Mouse (Mus musculus) heart, adult 2 months (tissue): ENCODE measurements around the gene Krt86.

Experiments
- CTCF ChIP-seq: fragments of 200-600 bp; IDR thresholded peaks from 2 replicates; pipeline ENCODE4 v1.8.1; 2022; ENCODE audit warnings: antibody characterized with exemption, mild to moderate bottlenecking, moderate library complexity
- POLR2A ChIP-seq: fragments of 200-500 bp; IDR thresholded peaks from 2 replicates; pipeline ENCODE4 v1.6.1; 2011; ENCODE audit warnings: mild to moderate bottlenecking, low read depth, low read length, control low read depth; ENCODE audit not compliant: insufficient read depth

- no peak for TF ChIP-seq POLR2A
- TF ChIP-seq CTCF, result no peak
Observed at GRCm38 (mm10) chr15:101491431-101491830, 18.2 kb downstream of the Krt86 start, which contains the start of gene Krt83.
